Mouse (Mus musculus) hindbrain, embryonic 12.5 days (tissue): Measurements from ENCODE around the gene Fkbp3. TPM values are rescaled to one million over a fixed set of nuclear protein-coding genes. Genes with fewer than 3 reads are reported as not detected.

ENCODE experiments used
- polyA plus RNA-seq: library from polyadenylated mRNA; unstranded; fragments of >200 nt; fragmentation: Nextera tagmentation; extraction: Ambion mirVana; gene quantifications from 2 replicates; pipeline ENCODE4 v1.2.1, GENCODE M21; 2016

The Fkbp3 gene
- polyA plus RNA-seq, 1 experiment from 2014 or later, result 519 TPM

Other genes with a start within 250 kb of the Fkbp3 start
- 4.0 and 5.1 TPM in 2 replicates for gene Gm527, start 156.1 kb downstream of the Fkbp3 start, polyA plus RNA-seq
- 22.2 and 23.1 TPM in 2 replicates for gene Klhl28, start 108.5 kb downstream of the Fkbp3 start, polyA plus RNA-seq
- gene Togaram1, start 108.2 kb downstream of the Fkbp3 start, polyA plus RNA-seq, result 26.7 and 30.0 TPM in 2 replicates
- 63.4 and 71.3 TPM in 2 replicates for gene Prpf39, start 37.7 kb downstream of the Fkbp3 start, polyA plus RNA-seq
- gene Fancm, start 1.6 kb upstream of the Fkbp3 start, polyA plus RNA-seq, result 15.1 and 17.5 TPM in 2 replicates
- gene Mis18bp1, start 98.6 kb upstream of the Fkbp3 start, polyA plus RNA-seq, result 42.0 and 42.1 TPM in 2 replicates
- gene Wdr20rt, start 151.5 kb upstream of the Fkbp3 start, polyA plus RNA-seq, result not detected in 2 replicates